Mouse (Mus musculus) liver, embryonic 16.5 days (tissue): ENCODE data around the gene Sept14. TPM values are rescaled to one million over a fixed set of nuclear protein-coding genes. Genes with fewer than 3 reads are reported as not detected.

Source experiments
- ATAC-seq: fragments of 200-750 bp; cut with Nextera tagmentation; 2 replicates; pipeline ENCODE4 v1.8.0; 2017; ENCODE audit warnings: low read depth, mild to moderate bottlenecking, moderate number of reproducible peaks, moderate library complexity
- H3K27ac ChIP-seq: fragments of 300-500 bp; sonication (generic); 2 replicates; pipeline ENCODE4 v1.5.1; 2014; ENCODE audit warnings: mild to moderate bottlenecking, low read length
- H3K27me3 ChIP-seq: fragments of 300-500 bp; sonication (generic); 2 replicates; pipeline ENCODE4 v1.6.1; 2014; ENCODE audit warnings: low read depth, low read length, mixed read lengths; ENCODE audit not compliant: control insufficient read depth, insufficient read depth
- H3K36me3 ChIP-seq: fragments of 300-500 bp; sonication (generic); 2 replicates; pipeline ENCODE4 v1.6.1; 2014; ENCODE audit warnings: mild to moderate bottlenecking; ENCODE audit not compliant: control insufficient read depth, insufficient read depth
- H3K4me1 ChIP-seq: fragments of 300-500 bp; sonication (generic); 2 replicates; pipeline ENCODE4 v1.6.1; 2014; ENCODE audit warnings: low read depth, low read length, mixed read lengths; ENCODE audit not compliant: control insufficient read depth
- H3K4me2 ChIP-seq: fragments of 300-500 bp; sonication (generic); 2 replicates; pipeline ENCODE4 v1.6.1; 2014; ENCODE audit warnings: low read depth, low read length, mixed read lengths
- H3K4me3 ChIP-seq: fragments of 300-500 bp; sonication (generic); 2 replicates; pipeline ENCODE4 v1.5.1; 2014; ENCODE audit warnings: low read depth, mild to moderate bottlenecking, low read length
- H3K9ac ChIP-seq: fragments of 300-500 bp; sonication (generic); 2 replicates; pipeline ENCODE4 v1.6.1; 2014; ENCODE audit warnings: low read depth, low read length
- H3K9me3 ChIP-seq: fragments of 300-500 bp; sonication (generic); replicated peaks from 2 replicates; pipeline ENCODE4 v1.6.1; 2016; ENCODE audit warnings: low read length; ENCODE audit not compliant: control insufficient read depth
- WGBS: fragments of 180-500 bp; shearing (Covaris S2); extraction: QIAGEN DNeasy Blood & Tissue Kit; methylation state at CpG from one replicate; pipeline ENCODE4 v1.1.7; 2014; ENCODE audit not compliant: insufficient replicate concordance; 5-methylcytosine and 5-hydroxymethylcytosine counted together
- polyA plus RNA-seq: library from polyadenylated mRNA; unstranded; fragments of >200 nt; fragmentation: Nextera tagmentation; extraction: Ambion mirVana; gene quantifications from 2 replicates; pipeline ENCODE4 v1.2.1, GENCODE M21; 2015

Gene Sept14
- polyA plus RNA-seq: not detected in 2 replicates

GRCm38 (mm10) chr5:129708412-129708811 lies at the start of gene Sept14:
Sept14 (minus strand) TSS chr5:129708512.
- H3K27ac ChIP-seq: no peak within 1 kb of the TSS
- no peak within 1 kb of the TSS for H3K4me2 ChIP-seq
- WGBS: 52% methylated on average over 2 of the region's 2 CpGs
- ATAC-seq: no peak
- no peaks in the 10 kb centered on the region for H3K27me3 ChIP-seq
- no peak within 1 kb of the TSS for H3K9ac ChIP-seq
- H3K36me3 ChIP-seq: no peaks in the 10 kb centered on the region
- no peaks in the 10 kb centered on the region for H3K9me3 ChIP-seq
- no peaks in the 10 kb centered on the region for H3K4me1 ChIP-seq
- no peak within 1 kb of the TSS for H3K4me3 ChIP-seq

DNA sequence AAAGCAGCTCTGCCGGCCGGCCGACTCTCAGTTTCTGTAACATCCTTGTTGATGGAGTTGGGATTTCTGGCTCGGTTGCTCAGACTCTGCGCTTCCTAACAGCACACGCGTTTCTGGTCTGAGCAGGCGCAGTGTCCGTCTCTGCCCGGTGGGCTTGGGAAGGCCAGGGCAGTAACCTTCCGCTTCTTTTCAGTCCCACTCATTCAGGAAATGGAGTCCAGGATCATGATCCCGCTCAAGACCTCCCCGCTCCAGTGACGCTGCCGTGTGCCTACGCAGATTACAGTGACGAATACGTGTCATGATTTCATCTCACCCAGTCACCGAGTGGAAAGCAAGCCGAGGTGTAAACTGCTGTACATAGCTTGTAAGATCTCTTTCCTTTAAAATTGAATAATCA lies 48.6 kb upstream of the Sept14 start:
- peaks cover 2% of the 10 kb centered on the region for H3K4me1 ChIP-seq
- WGBS: 86% methylated on average over 20 of the region's 20 CpGs
- H3K36me3 ChIP-seq: no peaks in the 10 kb centered on the region
- no peak overlapping the region for H3K27ac ChIP-seq
- no peak overlapping the region for H3K4me2 ChIP-seq
- no peak for ATAC-seq
- H3K4me3 ChIP-seq: no peak overlapping the region
- no peak overlapping the region for H3K9ac ChIP-seq
- H3K27me3 ChIP-seq: no peaks in the 10 kb centered on the region
- H3K9me3 ChIP-seq: no peaks in the 10 kb centered on the region

- WGBS: 27% methylated on average over 6 of the region's 6 CpGs
- Histone ChIP-seq H3K27ac (peak overlapping the region; percentile 83), H3K9me3 (no peaks in the 10 kb centered on the region), H3K27me3 (no peaks in the 10 kb centered on the region), H3K36me3 (peaks cover 5% of the 10 kb centered on the region; the same call in 1 of the 2 replicates), H3K4me1 (peaks cover 28% of the 10 kb centered on the region), H3K4me3 (no peak overlapping the region), H3K4me2 (peak overlapping the region; percentile 32; the same call in 1 of the 2 replicates), H3K9ac (no peak overlapping the region)
- ATAC-seq: peak; percentile 59
Observed at GRCm38 (mm10) chr5:129744050-129744449, 35.7 kb upstream of the Sept14 start.

- H3K4me2 ChIP-seq: peak overlapping the region; percentile 2
- no peaks in the 10 kb centered on the region for H3K27me3 ChIP-seq
- H3K36me3 ChIP-seq: peaks cover 4% of the 10 kb centered on the region; the same call in 1 of the 2 replicates
- WGBS: 21% methylated on average over 7 of the region's 7 CpGs
- no peaks in the 10 kb centered on the region for H3K9me3 ChIP-seq
- ATAC-seq: peak; percentile 91
- H3K9ac ChIP-seq: no peak overlapping the region
- peaks cover 28% of the 10 kb centered on the region for H3K4me1 ChIP-seq
- H3K4me3 ChIP-seq: no peak overlapping the region
- peak overlapping the region; percentile 83 for H3K27ac ChIP-seq
Observed at GRCm38 (mm10) chr5:129742903-129743488, 34.7 kb upstream of the Sept14 start.

- Histone ChIP-seq H3K4me2 (no peak overlapping the region), H3K36me3 (peaks cover under 1% of the 10 kb centered on the region; the same call in 1 of the 2 replicates), H3K9ac (no peak overlapping the region), H3K9me3 (no peaks in the 10 kb centered on the region), H3K27me3 (no peaks in the 10 kb centered on the region), H3K4me3 (no peak overlapping the region), H3K27ac (no peak overlapping the region), H3K4me1 (peaks cover 28% of the 10 kb centered on the region)
- 83% methylated on average over 1 of the region's 1 CpGs for WGBS
- no peak for ATAC-seq
Observed at GRCm38 (mm10) chr5:129740976-129741375, 32.7 kb upstream of the Sept14 start.

GRCm38 (mm10) chr5:129731021-129731420 lies 22.7 kb upstream of the Sept14 start:
- Histone ChIP-seq H3K36me3 (no peaks in the 10 kb centered on the region), H3K4me3 (no peak overlapping the region), H3K4me1 (peaks cover 36% of the 10 kb centered on the region), H3K27ac (peak overlapping the region; percentile 84), H3K27me3 (no peaks in the 10 kb centered on the region), H3K9me3 (no peaks in the 10 kb centered on the region), H3K4me2 (no peak overlapping the region), H3K9ac (peak overlapping the region; percentile 1; the same call in 1 of the 2 replicates)
- no peak for ATAC-seq
- WGBS: 71% methylated on average over 5 of the region's 5 CpGs

- peaks cover 36% of the 10 kb centered on the region for H3K4me1 ChIP-seq
- WGBS: 28% methylated on average over 11 of the region's 11 CpGs
- H3K36me3 ChIP-seq: no peaks in the 10 kb centered on the region
- peak overlapping the region; percentile 43 for H3K4me2 ChIP-seq
- H3K27me3 ChIP-seq: no peaks in the 10 kb centered on the region
- H3K9ac ChIP-seq: peak overlapping the region; percentile 9; the same call in 1 of the 2 replicates
- H3K9me3 ChIP-seq: no peaks in the 10 kb centered on the region
- ATAC-seq: peak; percentile 84
- peak overlapping the region; percentile 84 for H3K27ac ChIP-seq
- H3K4me3 ChIP-seq: no peak overlapping the region
Observed at GRCm38 (mm10) chr5:129730344-129730743, 22.0 kb upstream of the Sept14 start.

- H3K9me3 ChIP-seq: no peaks in the 10 kb centered on the region
- peak overlapping the region; percentile 84 for H3K27ac ChIP-seq
- peak overlapping the region; percentile 43 for H3K4me2 ChIP-seq
- no peaks in the 10 kb centered on the region for H3K36me3 ChIP-seq
- 16% methylated on average over 11 of the region's 11 CpGs for WGBS
- ATAC-seq: peak; percentile 54
- peaks cover 41% of the 10 kb centered on the region for H3K4me1 ChIP-seq
- no peaks in the 10 kb centered on the region for H3K27me3 ChIP-seq
- H3K4me3 ChIP-seq: no peak overlapping the region
- H3K9ac ChIP-seq: no peak overlapping the region
Observed at GRCm38 (mm10) chr5:129729286-129729685, 21.0 kb upstream of the Sept14 start.

DNA sequence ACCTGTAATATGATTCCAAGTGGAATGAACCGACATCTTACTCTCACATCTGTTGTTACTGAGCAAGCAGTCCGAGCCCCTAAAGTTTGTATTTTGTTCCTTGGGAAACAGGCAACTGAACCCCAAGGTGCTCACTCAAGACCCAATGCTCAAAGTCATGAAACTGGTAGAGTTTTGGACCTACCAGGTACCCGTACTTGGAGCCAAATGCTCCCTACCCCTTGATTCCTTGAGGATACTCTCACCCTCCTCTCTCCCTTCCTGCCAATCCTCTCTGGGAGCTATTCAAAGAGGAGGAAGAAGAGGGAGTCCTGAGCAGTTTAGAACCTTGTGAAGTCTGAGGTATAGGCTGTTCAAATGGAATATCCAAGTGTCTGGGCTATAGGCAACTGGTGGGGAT lies 18.5 kb upstream of the Sept14 start:
- ATAC-seq: no peak
- 68% methylated on average over 3 of the region's 3 CpGs for WGBS
- no peaks in the 10 kb centered on the region for H3K36me3 ChIP-seq
- H3K4me1 ChIP-seq: peaks cover 46% of the 10 kb centered on the region
- H3K4me3 ChIP-seq: no peak overlapping the region
- H3K27ac ChIP-seq: no peak overlapping the region; the same call in 1 of the 2 replicates
- H3K9ac ChIP-seq: 0 out of 2 replicates have a peak overlapping the region, but pooled peaks have one; percentile 1
- H3K9me3 ChIP-seq: no peaks in the 10 kb centered on the region
- H3K27me3 ChIP-seq: no peaks in the 10 kb centered on the region
- H3K4me2 ChIP-seq: peak overlapping the region; percentile 77
